Comparison of ENCODE assay signal across 25 mouse cellular contexts in genomic region chr6:52871306-52871705, GRCm38 (mm10).
A peak's percentile ranks its signal among the peaks of the same experiment; 100 is the strongest.
DNase-seq lines count a peak whose midpoint lies in the region; ATAC-seq and TF ChIP-seq lines count a peak whose summit lies in the region.
"Had no signal": no experiment of that assay in that cellular context is flagged by ENCODE, and none has a peak within 500 bp of the region (broad histone marks: within the 10 kb centered on the region; RNA-seq: fewer than 3 reads in every experiment).

No protein-coding gene starts in this region.

- peak; percentile 33; the same call in 1 of the 2 replicates for TF ChIP-seq CTCF in kidney, postnatal 0 days (IDR thresholded peaks at IDR 0.05; ENCODE audit: low read depth)
- peak in 1 of 2 experiments; percentile 14; a peak in 1 of 4 replicates for TF ChIP-seq CTCF in CH12.LX (conservative IDR thresholded peaks at IDR 0.05 in 1 of 2, IDR thresholded peaks at IDR 0.05 in 1 of 2; ENCODE audit: low read depth in 2 of 2, low read length in 2 of 2)

- TF ChIP-seq EP300 in CH12.LX (IDR thresholded peaks at IDR 0.05; ENCODE audit: low read length) = no peak

- no peak overlapping the region for H3K4me3 ChIP-seq in kidney, postnatal 0 days (replicated peaks; ENCODE audit: low read depth, low read length)
- no peak overlapping the region for H3K4me3 ChIP-seq in CH12.LX (replicated peaks in 1 of 3; ENCODE audit: low read depth in 2 of 3, low read length in 2 of 3, poor library complexity in 1 of 3)
- H3K4me3 ChIP-seq in forebrain, embryonic 14.5 days (ENCODE audit: low read depth, low read length) = no peak overlapping the region
- H3K4me3 ChIP-seq: hindbrain, embryonic 13.5 days; intestine, embryonic 15.5 days; kidney, embryonic 15.5 days; limb, embryonic 15.5 days; neural tube, embryonic 12.5 days had no signal

- peak; percentile 18 for TF ChIP-seq RAD21 in CH12.LX (IDR thresholded peaks at IDR 0.05; ENCODE audit: low read depth, low read length)

- DNase-seq in heart, adult 11 months = peak; percentile 70
- no peak for DNase-seq in heart, adult 8-10 months (ENCODE audit: low spot score)
- no peak for DNase-seq in kidney, postnatal 0 days (ENCODE audit: low spot score)
- no peak for DNase-seq in kidney, adult 18-20 months
- DNase-seq in CH12.LX (ENCODE audit: extremely low read depth) = no peak
- peak; percentile 88 for DNase-seq in R1 (ENCODE audit: low read depth, low spot score)
- no peak for DNase-seq in forebrain, embryonic 14.5 days (ENCODE audit: low spot score)
- DNase-seq: adrenal gland, postnatal 36 days; cerebellum, adult 11 months; cerebellum, adult 9-11 months; heart, postnatal 14 days; kidney, postnatal 4 days; left cerebral cortex, postnatal 4 days; retina, postnatal 1 day; right cerebral cortex, postnatal 25 days; spleen, adult 18-20 months had no signal

- H3K4me2 ChIP-seq in kidney, postnatal 0 days (ENCODE audit: low read length) = no peak overlapping the region
- H3K4me2 ChIP-seq in CH12.LX (ENCODE audit: insufficient read depth, low read depth, poor library complexity, severe bottlenecking) = no peak overlapping the region
- no peak overlapping the region for H3K4me2 ChIP-seq in forebrain, embryonic 14.5 days (ENCODE audit: low read length)
- H3K4me2 ChIP-seq: heart, embryonic 11.5 days; hindbrain, embryonic 13.5 days; intestine, embryonic 15.5 days; kidney, embryonic 15.5 days; limb, embryonic 15.5 days; midbrain, embryonic 11.5 days; neural tube, embryonic 12.5 days had no signal

- H3K79me2 ChIP-seq in CH12.LX (replicated peaks; ENCODE audit: control insufficient read depth, extremely low read depth, insufficient read depth, poor library complexity, severe bottlenecking) = no peaks in the 10 kb centered on the region

- H3K4me1 ChIP-seq in kidney, postnatal 0 days (replicated peaks; ENCODE audit: insufficient read depth, low read length) = no peaks in the 10 kb centered on the region
- H3K4me1 ChIP-seq in CH12.LX (ENCODE audit: control insufficient read depth in 1 of 2, insufficient read depth in 2 of 2) = peaks cover 3 to 11% of the 10 kb centered on the region in 2 experiments; a peak in 3 of 4 replicates
- 0 out of 2 replicates have a peak, but pooled peaks cover 4% of the 10 kb centered on the region for H3K4me1 ChIP-seq in forebrain, embryonic 14.5 days (ENCODE audit: control insufficient read depth, insufficient read depth, low read length)
- H3K4me1 ChIP-seq: intestine, embryonic 15.5 days; kidney, embryonic 15.5 days; neural tube, embryonic 12.5 days had no signal

- no peak overlapping the region for H3K27ac ChIP-seq in kidney, postnatal 0 days
- no peak overlapping the region for H3K27ac ChIP-seq in CH12.LX (ENCODE audit: insufficient read depth, low read depth)
- H3K27ac ChIP-seq in forebrain, embryonic 14.5 days (ENCODE audit: low read depth, low read length) = no peak overlapping the region
- H3K27ac ChIP-seq: hindbrain, embryonic 13.5 days; intestine, embryonic 15.5 days; kidney, embryonic 15.5 days; limb, embryonic 15.5 days; liver, embryonic 14.5 days; neural tube, embryonic 12.5 days had no signal

- 26% methylated on average over 2 of the region's 2 CpGs for WGBS in kidney, postnatal 0 days
- 25% methylated on average over 2 of the region's 2 CpGs for WGBS in forebrain, embryonic 14.5 days

- in situ Hi-C loops in CH12.LX (cut with MboI; ENCODE audit: low pct_ligation_motif_present, low pct_unique_long_range_greater_than_20kb, low sequenced_read_pairs) = no loop called here

- ATAC-seq in kidney, postnatal 0 days (replicated peaks; ENCODE audit: low FRiP score, low read depth) = no peak
- no peak for ATAC-seq in forebrain, embryonic 14.5 days
- no peak for ATAC-seq in erythroblast, adult 5-6 weeks (replicated peaks; ENCODE audit: low FRiP score, poor library complexity, severe bottlenecking)
- ATAC-seq: intestine, embryonic 15.5 days had no signal

- dilution Hi-C loops in CH12.LX (cut with MboI; ENCODE audit: extremely low pct_ligation_motif_present, extremely low pct_unique_long_range_greater_than_20kb, low sequenced_read_pairs) = no loop called here

- no peaks in the 10 kb centered on the region for H3K36me3 ChIP-seq in kidney, postnatal 0 days (ENCODE audit: insufficient read depth, low read length)
- H3K36me3 ChIP-seq in CH12.LX (replicated peaks in 1 of 2; ENCODE audit: control insufficient read depth in 1 of 2, insufficient read depth in 1 of 2, low read length in 1 of 2) = no peaks in the 10 kb centered on the region
- H3K36me3 ChIP-seq in forebrain, embryonic 14.5 days (ENCODE audit: control insufficient read depth, insufficient read depth, low read length) = no peaks in the 10 kb centered on the region
- H3K36me3 ChIP-seq: hindbrain, embryonic 13.5 days; intestine, embryonic 15.5 days; kidney, embryonic 15.5 days; limb, embryonic 15.5 days; neural tube, embryonic 12.5 days had no signal

- H3K9me3 ChIP-seq in kidney, postnatal 0 days (replicated peaks; ENCODE audit: low read length) = no peaks in the 10 kb centered on the region
- no peaks in the 10 kb centered on the region for H3K9me3 ChIP-seq in CH12.LX (replicated peaks; ENCODE audit: low read length)
- no peaks in the 10 kb centered on the region for H3K9me3 ChIP-seq in forebrain, embryonic 14.5 days (replicated peaks; ENCODE audit: control insufficient read depth, low read length)
- H3K9me3 ChIP-seq: hindbrain, embryonic 13.5 days; intestine, embryonic 15.5 days; kidney, embryonic 15.5 days; limb, embryonic 15.5 days; neural tube, embryonic 12.5 days had no signal

- H3K9ac ChIP-seq in kidney, postnatal 0 days (ENCODE audit: low read depth, low read length) = no peak overlapping the region
- H3K9ac ChIP-seq in CH12.LX (ENCODE audit: insufficient read depth, low read depth) = no peak overlapping the region
- H3K9ac ChIP-seq in forebrain, embryonic 14.5 days (ENCODE audit: low read length) = no peak overlapping the region
- H3K9ac ChIP-seq: hindbrain, embryonic 13.5 days; intestine, embryonic 15.5 days; kidney, embryonic 15.5 days; limb, embryonic 15.5 days; liver, embryonic 14.5 days; neural tube, embryonic 12.5 days had no signal

- TF ChIP-seq POLR2A in CH12.LX (IDR thresholded peaks at IDR 0.05; ENCODE audit: low read depth, low read length) = no peak

- H3K27me3 ChIP-seq in kidney, postnatal 0 days (ENCODE audit: insufficient read depth, low read length) = no peaks in the 10 kb centered on the region
- H3K27me3 ChIP-seq in CH12.LX (replicated peaks) = no peaks in the 10 kb centered on the region
- H3K27me3 ChIP-seq in forebrain, embryonic 14.5 days (replicated peaks; ENCODE audit: control insufficient read depth, insufficient read depth, low read length) = peaks cover 26% of the 10 kb centered on the region
- H3K27me3 ChIP-seq: hindbrain, embryonic 13.5 days; intestine, embryonic 15.5 days; limb, embryonic 15.5 days had no signal

TF ChIP-seq in CH12.LX, 34 proteins besides CTCF, POLR2A, EP300 and RAD21:
- no peak for TF ChIP-seq NRF1 (IDR thresholded peaks at IDR 0.05; ENCODE audit: low read depth, low read length)
- TF ChIP-seq ETS1 (conservative IDR thresholded peaks at IDR 0.05; ENCODE audit: low read depth, low read length) = no peak
- no peak for TF ChIP-seq USF1 (IDR thresholded peaks at IDR 0.05; ENCODE audit: low read depth, low read length)
- TF ChIP-seq JUND (conservative IDR thresholded peaks at IDR 0.05; ENCODE audit: low read depth, low read length) = no peak
- no peak for TF ChIP-seq SMC3 (IDR thresholded peaks at IDR 0.05; ENCODE audit: low read depth, low read length)
- no peak for TF ChIP-seq JUN (IDR thresholded peaks at IDR 0.05; ENCODE audit: insufficient read depth, low read depth, low read length)
- TF ChIP-seq GABPA (IDR thresholded peaks at IDR 0.05; ENCODE audit: insufficient replicate concordance, low read depth, low read length) = no peak
- no peak for TF ChIP-seq MXI1 (IDR thresholded peaks at IDR 0.05; ENCODE audit: low read depth, low read length)
- no peak for TF ChIP-seq IRF4 (IDR thresholded peaks at IDR 0.05; ENCODE audit: low read depth, low read length)
- no peak for TF ChIP-seq CHD1 (IDR thresholded peaks at IDR 0.05; ENCODE audit: low read depth, low read length)
- no peak for TF ChIP-seq MYC (IDR thresholded peaks at IDR 0.05; ENCODE audit: low read depth, low read length)
- no peak for TF ChIP-seq NELFE (IDR thresholded peaks at IDR 0.05; ENCODE audit: low read depth, low read length)
- TF ChIP-seq BHLHE40 (IDR thresholded peaks at IDR 0.05; ENCODE audit: low read depth, low read length) = no peak
- TF ChIP-seq MAFK (IDR thresholded peaks at IDR 0.05; ENCODE audit: insufficient replicate concordance, low read length) = no peak
- no peak for TF ChIP-seq RCOR1 (conservative IDR thresholded peaks at IDR 0.05; ENCODE audit: low read depth, low read length)
- TF ChIP-seq CHD2 (IDR thresholded peaks at IDR 0.05; ENCODE audit: low read length) = no peak

Comparison
In these comparisons a context has a peak if more than half of its experiments do, and no peak if none do; other contexts are left out.
1. DNase-seq: peak in heart, adult 11 months (single experiment) and R1 (single experiment); none in heart, adult 8-10 months (single experiment), kidney, postnatal 0 days (single experiment), kidney, adult 18-20 months (single experiment), CH12.LX (single experiment) and forebrain, embryonic 14.5 days (single experiment).